Mouse (Mus musculus) heart, embryonic 14.5 days (tissue): Measurements from ENCODE around the gene Hfe. TPM values are rescaled to one million over a fixed set of nuclear protein-coding genes. Genes with fewer than 3 reads are reported as not detected.

Experiments used
- ATAC-seq: fragments of 200-750 bp; cut with Nextera tagmentation; 2 replicates; pipeline ENCODE4 v1.8.0; 2017; ENCODE audit warnings: low read depth, moderate TSS enrichment; ENCODE audit not compliant: insufficient number of reproducible peaks, insufficient read depth, low FRiP score
- H3K27ac ChIP-seq, 2 experiments: fragments of 200-500 bp in 1 of 2; fragments of 300-500 bp in 1 of 2; sonication (generic) in 1 of 2; replicated peaks in 1 of 2; 2 replicates each; pipeline ENCODE4 v1.5.1; 2012 to 2014; ENCODE audit warnings: low read depth in 2 of 2, low read length in 2 of 2, control low read depth in 1 of 2, mild to moderate bottlenecking in 1 of 2, mixed read lengths in 1 of 2; ENCODE audit not compliant: control insufficient read depth in 1 of 2, insufficient read depth in 1 of 2
- H3K27me3 ChIP-seq: fragments of 300-500 bp; sonication (generic); 2 replicates; pipeline ENCODE4 v1.6.1; 2014; ENCODE audit warnings: mild to moderate bottlenecking, low read length, control low read depth; ENCODE audit not compliant: control insufficient read depth, insufficient read depth
- H3K36me3 ChIP-seq: fragments of 300-500 bp; sonication (generic); 2 replicates; pipeline ENCODE4 v1.6.1; 2014; ENCODE audit warnings: mild to moderate bottlenecking, control low read depth, low read length, mixed read lengths; ENCODE audit not compliant: control insufficient read depth, insufficient read depth
- H3K4me1 ChIP-seq, 2 experiments: fragments of 200-500 bp in 1 of 2; fragments of 300-500 bp in 1 of 2; sonication (generic) in 1 of 2; 2 replicates each; pipeline ENCODE4 v1.6.1; 2012 to 2014; ENCODE audit warnings: low read length in 2 of 2, control low read depth in 1 of 2, mixed read lengths in 1 of 2; ENCODE audit not compliant: control insufficient read depth in 2 of 2, insufficient read depth in 2 of 2
- H3K4me2 ChIP-seq: fragments of 300-500 bp; sonication (generic); 2 replicates; pipeline ENCODE4 v1.6.1; 2014; ENCODE audit warnings: mild to moderate bottlenecking, low read length
- H3K4me3 ChIP-seq, 2 experiments: fragments of 200-500 bp in 1 of 2; fragments of 300-500 bp in 1 of 2; sonication (generic) in 1 of 2; 2 replicates each; pipeline ENCODE4 v1.5.1; 2012 to 2014; ENCODE audit warnings: low read length in 2 of 2, mild to moderate bottlenecking in 2 of 2, control low read depth in 1 of 2, low read depth in 1 of 2, moderate library complexity in 1 of 2; ENCODE audit not compliant: control insufficient read depth in 1 of 2, insufficient read depth in 1 of 2
- H3K9ac ChIP-seq: fragments of 300-500 bp; sonication (generic); 2 replicates; pipeline ENCODE4 v1.6.1; 2014; ENCODE audit warnings: mild to moderate bottlenecking, low read length
- H3K9me3 ChIP-seq: fragments of 300-500 bp; sonication (generic); 2 replicates; pipeline ENCODE4 v1.6.1; 2016; ENCODE audit warnings: low read length, control low read depth; ENCODE audit not compliant: control insufficient read depth
- WGBS: fragments of 180-500 bp; shearing (Covaris S2); extraction: QIAGEN DNeasy Blood & Tissue Kit; methylation state at CpG from one replicate; pipeline ENCODE4 v1.1.7; 2014; 5-methylcytosine and 5-hydroxymethylcytosine counted together
- polyA plus RNA-seq: library from polyadenylated mRNA; unstranded; fragments of >200 nt; fragmentation: Nextera tagmentation; extraction: Ambion mirVana; gene quantifications from 2 replicates; pipeline ENCODE4 v1.2.1, GENCODE M21; 2014

Hfe gene
- polyA plus RNA-seq, 1 experiment from 2014 or later, result 13.0 TPM

- H3K4me2 ChIP-seq, result no peak overlapping the region
- peaks cover 0 to 31% of the 10 kb centered on the region in 2 experiments; a peak in 2 of 4 replicates for H3K4me1 ChIP-seq
- H3K27ac ChIP-seq, result no peak overlapping the region; a peak in 1 of 4 replicates
- no peaks in the 10 kb centered on the region for H3K27me3 ChIP-seq
- H3K4me3 ChIP-seq, result no peak overlapping the region
- H3K9me3 ChIP-seq, result no peaks in the 10 kb centered on the region
- ATAC-seq, result no peak
- H3K36me3 ChIP-seq, result no peaks in the 10 kb centered on the region
- no peak overlapping the region for H3K9ac ChIP-seq
- WGBS, result 83% methylated on average over 5 of the region's 5 CpGs
Observed at GRCm38 (mm10) chr13:23743215-23743614, 32.6 kb upstream of the Hfe start.

- Histone ChIP-seq H3K4me3 (no peak overlapping the region), H3K36me3 (no peaks in the 10 kb centered on the region), H3K9me3 (no peaks in the 10 kb centered on the region), H3K4me2 (no peak overlapping the region), H3K27me3 (no peaks in the 10 kb centered on the region), H3K27ac (no peak overlapping the region), H3K9ac (no peak overlapping the region), H3K4me1 (peaks cover 0 to 24% of the 10 kb centered on the region in 2 experiments; a peak in 2 of 4 replicates)
- no peak for ATAC-seq
Observed at GRCm38 (mm10) chr13:23742007-23742406, 31.4 kb upstream of the Hfe start.

GRCm38 (mm10) chr13:23740910-23741309 is 30.3 kb upstream of the Hfe start:
- no peak for ATAC-seq
- 63% methylated on average over 5 of the region's 5 CpGs for WGBS
- peak overlapping the region in 1 of 2 experiments; percentile 51; a peak in 1 of 4 replicates for H3K4me3 ChIP-seq
- H3K9ac ChIP-seq, result no peak overlapping the region; the same call in 1 of the 2 replicates
- no peaks in the 10 kb centered on the region for H3K9me3 ChIP-seq
- no peaks in the 10 kb centered on the region for H3K27me3 ChIP-seq
- H3K36me3 ChIP-seq, result no peaks in the 10 kb centered on the region
- peak overlapping the region; percentile 75 for H3K4me2 ChIP-seq
- H3K27ac ChIP-seq, result no peak overlapping the region
- peaks cover 0 to 23% of the 10 kb centered on the region in 2 experiments; a peak in 2 of 4 replicates for H3K4me1 ChIP-seq

- Histone ChIP-seq H3K4me3 (peak overlapping the region; percentile 51 to 86; a peak in 3 of 4 replicates), H3K9ac (peak overlapping the region; percentile 95), H3K4me1 (peaks cover 0 to 23% of the 10 kb centered on the region in 2 experiments; a peak in 2 of 4 replicates), H3K4me2 (peak overlapping the region; percentile 75), H3K9me3 (no peaks in the 10 kb centered on the region), H3K36me3 (no peaks in the 10 kb centered on the region), H3K27ac (peak overlapping the region; percentile 99), H3K27me3 (no peaks in the 10 kb centered on the region)
- ATAC-seq, result no peak
- 34% methylated on average over 13 of the region's 13 CpGs for WGBS
Observed at GRCm38 (mm10) chr13:23740256-23740840, 29.7 kb upstream of the Hfe start.

GRCm38 (mm10) chr13:23739922-23740252 is 29.2 kb upstream of the Hfe start:
- Histone ChIP-seq H3K9me3 (no peaks in the 10 kb centered on the region), H3K27me3 (no peaks in the 10 kb centered on the region), H3K9ac (peak overlapping the region; percentile 95), H3K36me3 (no peaks in the 10 kb centered on the region), H3K4me3 (peak overlapping the region; percentile 51 to 86), H3K27ac (peak overlapping the region; percentile 99), H3K4me1 (peaks cover 0 to 23% of the 10 kb centered on the region in 2 experiments; a peak in 2 of 4 replicates), H3K4me2 (peak overlapping the region; percentile 75)
- ATAC-seq, result peak; percentile 10; the same call in 1 of the 2 replicates
- under 1% methylated on average over 14 of the region's 14 CpGs for WGBS

GRCm38 (mm10) chr13:23739069-23739921 is 28.6 kb upstream of the Hfe start:
- Histone ChIP-seq H3K36me3 (no peaks in the 10 kb centered on the region), H3K9ac (peak overlapping the region; percentile 95), H3K4me3 (peak overlapping the region; percentile 51 to 86), H3K4me1 (peaks cover 0 to 19% of the 10 kb centered on the region in 2 experiments; a peak in 2 of 4 replicates), H3K27ac (peak overlapping the region; percentile 99), H3K27me3 (no peaks in the 10 kb centered on the region), H3K9me3 (no peaks in the 10 kb centered on the region), H3K4me2 (peak overlapping the region; percentile 75)
- peak; percentile 92 for ATAC-seq
- WGBS, result under 1% methylated on average over 39 of the region's 39 CpGs

- Histone ChIP-seq H3K9ac (peak within 1 kb of the TSS; percentile 95), H3K36me3 (no peaks in the 10 kb centered on the region), H3K27ac (peak within 1 kb of the TSS; percentile 99), H3K4me3 (peak within 1 kb of the TSS; percentile 51 to 86), H3K4me1 (peaks cover 0 to 15% of the 10 kb centered on the region in 2 experiments; a peak in 1 of 4 replicates), H3K4me2 (peak within 1 kb of the TSS; percentile 75), H3K9me3 (no peaks in the 10 kb centered on the region), H3K27me3 (no peaks in the 10 kb centered on the region)
- under 1% methylated on average over 29 of the region's 38 CpGs for WGBS
- ATAC-seq, result peak; percentile 91
Observed at GRCm38 (mm10) chr13:23738677-23739068, 28.0 kb upstream of the Hfe start, which contains the start of gene Hist1h1c. Hist1h1c (plus strand) TSS chr13:23738808.
